Mouse (Mus musculus): ENCODE results near the gene Ephx1. TPM values are rescaled to one million over a fixed set of nuclear protein-coding genes. Genes with fewer than 3 reads are reported as not detected.

Gene Ephx1
- 59.2 and 92.1 TPM in 2 replicates for polyA plus RNA-seq (2012; rRNA removed; ENCODE audit: low replicate concordance)

DNA sequence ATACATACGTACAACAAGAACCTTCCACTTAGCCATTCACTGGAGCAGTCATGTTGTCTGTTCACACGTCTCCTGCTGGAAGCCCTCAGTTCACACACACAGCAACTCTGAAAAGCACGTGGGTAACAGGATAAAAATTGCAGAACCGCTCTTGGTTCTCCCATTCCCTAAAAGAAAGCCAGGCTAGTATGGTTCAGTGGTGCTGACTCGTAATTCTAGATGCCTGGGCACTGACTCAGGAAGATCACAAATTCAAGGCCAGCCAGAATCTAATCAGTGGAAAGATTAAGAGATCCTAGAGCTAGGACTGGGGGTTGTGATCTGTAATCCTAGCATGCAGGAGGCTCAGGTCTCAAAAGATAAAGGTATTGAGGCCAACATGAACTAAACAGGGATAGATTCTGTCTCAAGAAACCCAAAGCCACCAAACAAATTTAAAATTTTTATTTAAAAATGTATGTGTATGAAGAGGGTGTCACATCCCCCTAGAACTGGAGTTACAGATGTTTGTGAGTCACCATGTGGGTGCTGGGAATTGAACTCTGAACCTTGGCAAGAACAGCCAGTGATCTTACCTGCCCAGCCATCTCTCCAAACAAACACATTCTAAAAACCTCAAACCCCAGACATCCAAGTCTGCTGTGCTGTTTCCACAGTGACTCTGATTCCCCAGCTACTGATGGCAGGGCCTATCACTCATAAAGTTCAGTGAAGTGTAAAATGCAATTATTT is at the start of gene Ephx1:
Ephx1 (minus strand) TSS at position 149 of the 732 bp plus-strand sequence.

DNA sequence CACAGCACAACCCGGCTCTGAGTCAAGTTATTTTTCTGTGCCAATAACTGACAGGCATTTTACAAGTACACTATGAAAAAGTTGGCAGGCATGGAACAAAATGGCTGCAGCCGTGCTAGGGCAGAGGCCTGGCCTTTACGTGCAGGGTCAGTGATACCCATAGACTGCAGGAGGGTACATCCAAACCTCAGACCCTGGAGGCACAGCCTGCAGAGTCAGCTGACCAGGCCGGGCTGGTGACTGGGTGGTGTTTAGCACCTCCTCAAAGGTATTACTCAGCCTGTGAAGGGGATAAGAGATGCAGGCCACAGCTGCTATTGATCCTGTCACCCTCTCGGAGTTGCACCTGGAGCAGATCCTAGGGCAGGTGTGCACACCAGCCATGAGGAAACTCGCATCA is 30.2 kb upstream of the Ephx1 start, which contains the start of gene 9130409I23Rik:
9130409I23Rik (plus strand) TSS at position 301 of the 400 bp plus-strand sequence.

DNA sequence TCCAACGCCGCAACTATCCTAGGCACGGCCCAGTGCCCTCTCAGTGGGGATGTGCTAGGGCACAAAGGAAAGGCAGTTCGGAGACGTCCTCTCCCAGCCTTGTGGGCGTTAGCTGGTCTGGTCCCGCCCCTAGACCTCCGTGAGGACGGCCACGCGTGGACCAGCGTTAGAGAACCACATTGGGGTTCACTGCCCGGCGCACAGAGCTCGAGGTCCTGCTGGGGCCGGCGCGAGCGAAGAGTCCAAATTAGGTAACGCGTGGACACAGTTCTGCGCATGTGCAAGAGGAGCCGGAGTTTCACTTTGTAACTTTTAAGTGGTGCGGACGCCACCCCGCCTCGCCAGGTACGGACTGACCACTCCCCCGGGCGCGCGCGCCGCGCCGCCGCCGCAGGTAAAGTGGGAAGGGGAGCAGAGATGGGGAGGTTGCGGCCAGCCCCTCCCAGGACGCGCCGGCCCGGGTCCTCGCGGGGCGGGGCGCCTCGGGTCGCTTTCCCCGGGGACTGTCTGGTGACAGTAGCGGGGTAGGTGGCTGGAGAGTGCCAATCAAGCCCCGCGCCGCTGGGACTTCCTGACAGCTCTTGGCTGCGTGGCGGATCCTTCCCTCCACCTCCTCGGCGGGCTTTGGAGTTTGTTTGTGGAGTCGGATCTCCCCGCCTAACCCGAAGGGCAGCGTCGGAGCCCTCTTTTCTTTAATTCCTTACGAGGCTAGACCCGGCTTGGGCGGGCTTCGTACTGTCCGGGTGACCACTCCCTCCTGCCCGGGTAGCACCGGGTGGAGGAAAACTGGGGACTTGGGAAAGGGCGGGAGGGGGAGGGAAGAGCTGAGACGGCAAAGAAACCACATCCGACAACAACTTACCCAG is 78.3 kb downstream of the Ephx1 start, which contains the start of gene Tmem63a:
Tmem63a (plus strand) TSS at position 179 of the 866 bp plus-strand sequence.

DNA sequence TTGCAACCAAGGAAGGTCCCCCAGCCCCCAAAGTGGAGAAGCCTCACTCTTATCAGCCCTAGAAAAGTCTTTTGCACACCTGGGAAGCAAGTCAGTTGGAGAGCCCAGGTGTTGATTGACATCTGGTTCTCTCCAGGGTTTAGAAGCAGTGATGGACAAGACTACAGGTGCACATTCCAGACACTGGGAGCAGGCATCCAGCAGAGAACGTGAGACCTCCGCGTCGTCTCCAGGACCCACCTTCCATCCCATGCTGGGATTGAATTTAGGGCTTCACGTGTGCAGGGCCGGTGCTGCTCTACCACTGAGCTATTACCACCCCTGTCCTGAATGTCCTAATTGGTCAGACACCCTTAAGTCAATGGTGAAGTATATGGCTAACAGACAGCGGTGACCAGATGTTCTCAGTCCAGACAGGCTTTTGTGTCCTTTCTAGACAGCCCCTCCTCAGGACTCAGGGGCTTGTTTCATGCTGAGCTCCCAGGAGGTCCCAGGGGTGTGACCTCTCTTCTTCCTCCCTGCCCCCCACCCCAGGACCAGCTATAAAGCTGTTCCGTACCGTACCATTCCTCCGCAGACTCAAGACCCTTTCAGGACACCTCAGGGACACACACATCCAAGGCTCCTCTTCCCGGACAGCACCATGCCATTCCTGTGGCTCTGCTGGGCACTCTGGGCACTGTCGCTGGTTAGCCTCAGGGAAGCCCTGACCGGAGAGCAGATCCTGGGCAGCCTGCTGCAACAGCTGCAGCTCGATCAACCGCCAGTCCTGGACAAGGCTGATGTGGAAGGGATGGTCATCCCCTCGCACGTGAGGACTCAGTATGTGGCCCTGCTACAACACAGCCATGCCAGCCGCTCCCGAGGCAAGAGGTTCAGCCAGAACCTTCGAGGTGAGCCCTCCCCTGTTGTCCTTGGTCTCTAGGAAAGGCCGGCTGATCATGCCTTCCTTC is 86.0 kb downstream of the Ephx1 start, which contains the start of gene Lefty1:
Lefty1 (plus strand) TSS at position 556 of the 953 bp plus-strand sequence.

Other genes starting within 250 kb of the Ephx1 start
- 375 and 439 TPM in 2 replicates for gene H3f3a, start 207.0 kb downstream of the Ephx1 start, polyA plus RNA-seq (2012; rRNA removed; ENCODE audit: low replicate concordance)
- gene Sde2, start 169.8 kb downstream of the Ephx1 start, polyA plus RNA-seq (2012; rRNA removed; ENCODE audit: low replicate concordance): 6.2 and 14.2 TPM in 2 replicates
- 0.95 TPM in 1 of 2 replicates, not detected in the other for gene Lefty2, start 127.8 kb downstream of the Ephx1 start, polyA plus RNA-seq (2012; rRNA removed; ENCODE audit: low replicate concordance)
- 39.5 and 61.7 TPM in 2 replicates for gene Pycr2, start 116.6 kb downstream of the Ephx1 start, polyA plus RNA-seq (2012; rRNA removed; ENCODE audit: low replicate concordance)
- gene Lefty1, start 85.9 kb downstream of the Ephx1 start, polyA plus RNA-seq (2012; rRNA removed; ENCODE audit: low replicate concordance): 9.2 and 18.1 TPM in 2 replicates
- 52.2 and 76.8 TPM in 2 replicates for gene Tmem63a, start 78.6 kb downstream of the Ephx1 start, polyA plus RNA-seq (2012; rRNA removed; ENCODE audit: low replicate concordance)
- gene 9130409I23Rik, start 30.3 kb upstream of the Ephx1 start, polyA plus RNA-seq (2012; rRNA removed; ENCODE audit: low replicate concordance): 0.05 TPM in 1 of 2 replicates, not detected in the other
- gene Nvl, start 123.3 kb upstream of the Ephx1 start, polyA plus RNA-seq (2012; rRNA removed; ENCODE audit: low replicate concordance): 12.3 and 21.9 TPM in 2 replicates
- 18.4 and 23.8 TPM in 2 replicates for gene Cnih4, start 123.8 kb upstream of the Ephx1 start, polyA plus RNA-seq (2012; rRNA removed; ENCODE audit: low replicate concordance)
- gene Wdr26, start 191.1 kb upstream of the Ephx1 start, polyA plus RNA-seq (2012; rRNA removed; ENCODE audit: low replicate concordance): 51.0 and 57.8 TPM in 2 replicates